Mouse (Mus musculus): ENCODE results near the gene Armc6. TPM values are rescaled to one million over a fixed set of nuclear protein-coding genes. Genes with fewer than 3 reads are reported as not detected.
"Not testable (repeated sequence)": the region's sequence is repeated elsewhere in the genome, so short reads cannot be mapped to it uniquely, and the experiment has no call there.

Gene Armc6
- polyA plus RNA-seq, 3 experiments from 2014 or later = 6.0 to 9.0 (median 6.4) TPM

DNA sequence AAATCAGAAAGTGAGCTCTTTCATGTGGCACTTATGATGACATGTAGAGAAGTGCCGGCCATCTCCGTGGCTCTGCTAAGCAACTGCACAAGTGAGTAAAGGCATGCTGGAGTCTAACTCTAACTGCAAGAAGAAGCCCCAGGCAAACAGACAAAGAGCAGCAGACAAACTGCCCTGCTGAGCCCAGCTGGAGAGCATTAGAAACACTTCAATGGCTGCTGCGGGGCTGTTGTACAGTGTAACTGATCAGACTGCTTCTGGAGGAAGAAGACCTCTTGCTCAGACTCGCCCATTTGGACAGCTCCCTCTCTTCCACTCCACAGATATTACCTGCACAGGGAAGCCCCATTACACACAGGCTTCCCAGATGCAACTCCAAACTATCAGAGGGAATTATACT is 6.3 kb downstream of the Armc6 start:
- ATAC-seq = no peak

DNA sequence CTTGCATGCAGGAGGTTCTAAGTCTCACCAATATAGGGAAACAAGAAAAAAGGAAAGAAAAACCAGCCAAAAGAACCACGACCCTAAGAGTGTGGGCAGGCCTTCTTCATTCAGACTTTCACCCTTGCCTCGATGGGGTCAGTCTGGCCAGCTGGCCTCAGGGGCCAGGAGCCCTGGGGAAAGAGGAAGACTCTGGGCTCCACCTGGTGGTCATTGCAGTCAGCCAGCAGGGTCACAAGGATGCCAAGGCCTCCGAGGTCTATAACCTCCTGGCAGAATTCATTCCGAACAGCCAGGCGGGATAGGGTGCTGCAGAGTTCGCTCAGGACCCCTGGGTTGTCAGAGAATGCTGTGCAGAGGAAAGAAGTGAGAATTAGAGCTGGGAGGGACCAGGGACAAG is 10.9 kb downstream of the Armc6 start:
- no peak for ATAC-seq

DNA sequence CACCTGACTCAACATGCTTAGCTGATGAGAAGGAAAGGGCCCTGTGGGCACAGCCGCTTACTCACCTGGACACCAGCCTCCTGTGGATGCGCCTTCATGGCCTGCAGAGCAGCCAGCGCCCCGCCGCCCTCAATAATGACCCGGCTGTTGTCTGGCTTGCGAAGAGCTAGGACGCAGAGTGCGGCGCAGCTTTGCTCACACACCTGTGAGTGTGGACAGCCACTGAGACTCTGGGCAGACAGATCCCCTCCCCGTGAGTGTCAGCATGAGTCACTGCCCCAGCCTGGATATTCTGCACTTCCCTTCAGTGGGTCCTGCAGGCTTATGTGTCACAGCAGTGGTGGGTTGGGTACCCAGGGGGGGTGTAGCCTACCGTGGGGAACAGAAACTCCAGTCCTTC is 12.2 kb downstream of the Armc6 start:
- ATAC-seq = no peak

DNA sequence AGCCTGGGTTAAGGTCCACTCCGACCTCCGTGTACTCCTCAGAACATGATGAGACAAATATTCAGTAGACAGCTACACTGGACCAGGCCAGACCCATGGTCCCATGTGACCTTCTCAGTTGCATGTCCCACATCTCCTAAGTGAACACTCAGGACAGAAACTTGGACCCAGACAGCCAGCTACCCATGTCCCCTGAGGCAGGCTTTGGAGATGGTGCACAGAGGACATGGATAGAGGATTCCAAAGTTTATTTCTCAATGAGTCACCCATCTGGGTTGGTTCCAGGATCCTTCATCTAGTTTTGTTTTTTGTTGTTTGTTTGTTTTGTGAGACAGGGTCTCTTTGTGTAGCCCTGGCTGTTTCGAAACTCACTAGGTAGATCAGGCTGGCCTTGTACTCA is 13.4 kb downstream of the Armc6 start:
- ATAC-seq = no peak

DNA sequence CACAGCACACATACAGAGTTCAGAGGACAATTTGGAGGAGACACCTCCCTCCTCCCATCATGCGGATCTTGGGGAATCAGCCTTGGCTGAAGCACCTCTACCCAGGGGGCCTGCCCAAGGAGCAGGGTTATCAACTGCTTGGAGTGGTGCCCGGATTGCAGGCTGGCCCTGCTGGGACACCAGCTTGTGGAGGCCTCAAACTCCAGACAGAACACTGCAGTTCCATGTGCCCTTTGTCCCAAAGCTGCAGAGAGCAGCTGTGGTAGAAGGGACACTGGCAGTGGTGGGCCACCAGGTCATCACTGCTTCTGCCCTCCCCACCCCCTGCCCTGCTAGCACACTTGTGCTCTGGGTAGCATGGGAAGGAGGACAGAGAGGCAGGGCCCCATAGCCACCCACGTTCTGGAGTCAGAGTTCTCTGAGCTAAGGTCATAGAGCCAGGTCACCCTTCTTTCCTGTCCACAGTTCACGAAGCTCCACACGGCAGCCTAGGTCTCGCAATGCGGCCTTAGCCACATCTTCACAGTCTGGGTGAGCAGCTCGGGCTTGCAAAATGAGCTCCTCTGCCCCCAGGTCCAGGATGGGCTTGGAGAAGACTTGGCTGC is 13.9 kb downstream of the Armc6 start:
- ATAC-seq = no peak

DNA sequence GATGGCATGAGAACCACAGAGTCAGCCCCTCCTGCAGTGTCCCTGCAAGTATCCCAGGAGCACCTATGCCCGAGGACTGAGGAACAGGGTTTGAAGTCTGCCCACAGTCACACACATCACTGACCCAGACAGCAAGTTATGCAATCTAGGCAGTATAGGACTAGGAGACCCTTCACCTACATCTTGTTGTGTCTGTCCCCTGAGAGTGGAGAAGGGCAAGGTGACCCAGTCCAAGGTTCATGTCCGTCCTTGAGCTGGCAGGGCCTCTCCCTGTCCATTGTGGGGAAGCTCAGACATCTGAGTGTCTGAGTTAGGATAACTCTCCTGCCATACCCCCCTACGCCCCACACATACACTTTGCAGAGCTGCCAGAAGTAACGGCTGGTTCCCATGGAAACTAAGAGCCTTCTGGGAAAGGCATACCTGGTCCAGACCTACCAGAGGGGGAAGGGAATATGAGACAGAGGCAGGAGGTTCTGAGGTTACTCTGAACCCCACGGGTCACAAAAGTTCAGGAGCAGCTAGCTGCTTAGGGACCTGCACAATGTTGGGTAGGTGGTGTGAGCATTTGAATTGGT is 15.1 kb downstream of the Armc6 start:
- ATAC-seq = no peak

DNA sequence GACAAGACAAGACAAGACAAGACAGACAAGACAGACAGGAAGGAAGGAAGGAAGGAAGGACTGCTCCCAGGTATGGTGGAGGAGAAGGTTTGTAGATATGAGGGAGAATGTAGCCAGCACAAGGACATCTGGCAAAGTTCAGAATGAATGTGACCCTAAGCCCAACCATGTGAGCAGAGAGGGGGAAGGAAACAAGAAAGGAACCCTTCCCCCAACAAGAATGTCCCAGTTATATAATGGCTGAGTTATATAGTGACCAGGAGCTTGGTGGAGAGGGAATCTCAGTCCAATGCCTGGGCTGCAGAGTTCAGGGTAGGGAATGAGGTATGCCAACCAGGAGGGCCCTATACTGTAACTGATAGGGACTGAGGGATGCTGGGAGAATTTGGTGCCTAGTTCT is 16.8 kb downstream of the Armc6 start:
- ATAC-seq = no peak

DNA sequence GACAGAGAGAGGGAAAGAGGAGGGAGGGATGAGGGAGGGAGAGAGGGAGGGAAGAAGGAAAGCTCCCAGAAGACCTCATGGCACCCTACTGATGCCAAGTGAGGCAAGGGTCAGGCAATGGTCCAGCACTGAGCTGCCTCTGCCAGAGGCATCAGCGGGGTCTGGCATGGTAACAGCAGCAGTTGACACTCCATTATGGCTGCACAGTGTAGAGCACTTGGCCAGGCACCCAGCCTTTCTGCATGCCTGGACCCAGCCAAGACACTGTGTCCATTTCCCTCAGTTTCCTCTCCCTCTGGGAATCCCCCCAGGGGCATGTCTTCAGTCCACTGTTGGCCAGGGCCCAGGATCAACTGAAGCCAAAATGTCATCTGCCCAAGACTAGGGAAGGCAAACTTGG is 17.7 kb downstream of the Armc6 start:
- ATAC-seq = no peak

DNA sequence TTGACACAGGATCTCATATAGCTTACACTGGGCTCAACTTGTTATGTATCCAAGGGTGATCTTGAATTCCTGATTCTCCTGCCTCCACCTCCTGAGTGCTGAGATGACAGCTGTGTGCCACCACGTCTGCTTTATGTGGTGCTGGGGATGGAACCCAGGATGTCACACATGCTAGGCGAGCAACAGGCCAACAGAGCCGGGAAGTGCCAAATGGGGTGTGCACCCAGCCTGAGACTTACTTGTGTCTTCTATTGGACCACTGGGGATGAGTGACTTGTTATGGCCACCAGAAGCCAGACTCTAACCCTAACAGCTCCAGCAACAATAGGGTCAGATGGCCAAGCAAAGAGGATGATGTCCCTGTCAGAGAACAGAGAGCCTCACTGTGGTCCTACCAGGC is 18.1 kb downstream of the Armc6 start:
- not testable (repeated sequence) for ATAC-seq

DNA sequence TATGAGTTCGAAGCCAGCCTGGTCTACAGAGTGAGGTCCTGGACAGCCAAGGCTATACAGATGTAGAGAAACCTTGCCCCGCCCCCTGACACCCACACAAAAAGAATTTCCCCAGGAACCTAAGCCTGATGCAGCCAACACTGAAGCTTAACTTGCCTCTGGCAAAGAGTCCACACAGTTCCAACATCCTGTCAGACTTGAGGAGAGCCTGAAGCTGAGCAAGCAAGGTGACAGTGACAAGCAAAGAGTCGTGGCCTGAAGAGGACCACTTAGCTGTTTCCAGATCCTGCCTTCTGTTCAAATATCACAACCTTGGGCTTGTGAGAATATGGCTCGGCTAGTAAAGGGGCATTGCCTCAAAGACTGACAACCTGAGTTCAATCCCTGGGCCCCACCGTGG is 19.2 kb downstream of the Armc6 start:
- ATAC-seq = no peak

DNA sequence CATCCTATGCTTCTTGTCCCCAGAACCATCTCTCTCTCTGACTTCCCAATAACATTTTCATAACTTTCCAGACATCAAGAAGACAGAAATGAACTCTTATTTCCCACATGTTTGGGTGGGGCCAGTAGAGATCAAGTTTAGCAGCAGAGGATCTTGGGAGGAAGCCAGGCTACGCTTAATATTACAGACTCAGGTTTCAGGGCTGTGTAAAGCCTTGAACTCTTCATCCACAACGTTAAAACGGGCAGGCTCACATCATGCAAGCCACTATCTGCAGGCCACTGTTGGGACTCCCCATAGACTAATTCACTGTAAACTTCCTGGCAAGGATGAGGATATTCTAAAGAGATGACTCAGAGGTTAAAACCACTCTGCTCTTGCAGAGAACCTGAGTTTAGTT is 19.9 kb downstream of the Armc6 start:
- ATAC-seq = no peak

DNA sequence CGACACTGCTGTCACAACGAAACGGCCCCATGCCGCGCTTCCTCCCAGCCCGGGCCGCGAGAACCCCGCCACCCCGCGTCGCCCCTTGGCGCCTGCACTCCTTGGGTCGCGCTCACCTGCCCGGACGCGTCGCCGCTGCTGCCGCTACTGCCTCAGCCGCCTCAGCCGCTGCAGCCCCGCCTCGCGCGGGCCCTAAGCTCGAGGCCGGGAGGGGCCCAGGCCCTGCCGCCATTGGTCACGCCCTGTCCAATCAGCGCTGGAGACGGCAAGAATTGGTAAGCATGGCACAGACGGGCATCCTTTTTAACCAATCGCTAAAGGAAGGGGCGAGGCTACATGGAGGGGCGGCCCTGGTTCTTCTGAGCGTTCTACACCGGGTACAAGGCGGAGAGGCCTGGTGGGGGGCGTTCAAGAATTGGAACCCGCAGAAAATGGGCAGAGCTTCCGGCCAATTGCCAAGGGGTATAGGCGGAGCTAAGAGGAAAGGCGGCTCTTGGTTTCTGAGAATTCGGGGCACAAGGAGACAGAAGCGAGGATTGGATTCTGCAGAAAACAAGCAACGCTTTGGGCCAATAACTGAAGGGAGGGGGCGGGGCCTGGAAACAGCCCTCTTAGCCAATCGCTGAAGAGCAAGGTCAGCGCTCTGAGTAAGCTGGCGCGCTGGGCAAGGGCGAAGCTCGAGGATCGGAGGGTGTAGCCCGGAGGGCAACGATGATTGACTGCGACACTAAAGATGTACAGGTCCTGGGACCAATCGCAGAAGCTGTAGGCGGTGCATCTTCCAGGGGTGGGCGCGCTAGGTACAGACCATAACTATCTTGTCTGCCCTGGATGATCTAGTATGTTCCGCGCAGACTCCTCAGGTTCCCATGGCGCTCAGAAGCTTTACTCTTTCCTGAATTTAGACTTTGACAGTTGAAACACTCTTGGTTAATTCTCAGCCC is 21.9 kb downstream of the Armc6 start, which contains the start of gene Slc25a42:
Gene Slc25a42, minus strand, starts transcription at position 194 of the 944 bp plus-strand sequence.
- ATAC-seq = peak; percentile 87

DNA sequence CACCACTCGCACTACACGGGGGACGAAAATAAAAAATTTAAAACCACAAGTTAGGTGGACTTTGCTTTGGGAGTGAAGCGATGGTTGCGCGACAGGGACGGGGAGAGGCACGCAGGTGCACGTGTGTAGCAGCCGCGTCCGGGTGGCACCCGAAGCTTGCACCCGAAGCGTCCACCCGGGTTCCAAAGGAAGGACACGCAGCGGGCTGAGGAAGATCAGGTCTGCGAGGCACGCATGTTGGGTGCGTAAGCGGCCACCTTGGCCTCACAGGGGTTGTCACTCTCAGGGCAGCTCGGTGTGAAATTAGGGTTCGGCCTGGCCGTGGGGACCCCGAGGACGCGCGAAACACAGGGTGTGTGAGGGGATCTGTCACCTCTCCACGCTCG is 22.5 kb downstream of the Armc6 start:
- no peak for ATAC-seq

DNA sequence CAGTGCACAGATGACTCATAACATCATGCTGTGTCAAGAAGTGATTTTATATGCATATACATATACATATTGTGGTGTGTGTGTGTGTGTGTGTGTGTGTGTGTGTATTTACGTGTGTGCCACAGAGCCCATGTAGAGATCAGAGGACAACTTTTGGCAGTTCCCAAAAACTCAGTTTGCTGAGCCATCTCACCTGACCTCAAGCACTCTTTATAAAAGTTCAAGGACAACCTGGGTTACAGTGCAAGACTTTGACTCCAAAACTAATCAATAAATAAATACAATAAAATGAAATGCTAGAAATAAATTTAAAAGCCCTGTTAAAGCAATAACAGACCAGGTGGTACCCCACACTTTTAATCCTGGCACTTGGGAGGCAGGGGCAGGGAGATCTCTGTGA is 23.0 kb downstream of the Armc6 start:
- ATAC-seq = no peak

DNA sequence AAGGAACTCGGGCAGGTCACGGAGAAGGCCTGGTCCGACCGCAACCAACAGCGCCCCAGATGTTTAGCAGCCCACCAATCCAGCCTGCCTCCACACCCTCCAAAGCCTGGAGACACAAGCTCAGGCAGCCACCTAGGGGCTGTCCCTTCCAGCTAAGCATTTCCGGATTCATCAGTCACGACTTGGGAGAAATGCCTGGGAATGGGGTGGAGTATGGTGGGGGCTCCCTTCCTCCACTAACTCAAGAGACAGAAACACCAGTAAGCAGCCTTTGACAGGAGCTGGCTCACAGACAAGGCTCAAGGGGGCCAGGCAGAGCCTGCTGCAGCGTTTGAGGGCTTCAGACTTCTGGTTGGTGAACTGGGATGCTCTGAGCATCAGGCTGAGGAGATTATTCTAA is 23.7 kb downstream of the Armc6 start:
- ATAC-seq = no peak

DNA sequence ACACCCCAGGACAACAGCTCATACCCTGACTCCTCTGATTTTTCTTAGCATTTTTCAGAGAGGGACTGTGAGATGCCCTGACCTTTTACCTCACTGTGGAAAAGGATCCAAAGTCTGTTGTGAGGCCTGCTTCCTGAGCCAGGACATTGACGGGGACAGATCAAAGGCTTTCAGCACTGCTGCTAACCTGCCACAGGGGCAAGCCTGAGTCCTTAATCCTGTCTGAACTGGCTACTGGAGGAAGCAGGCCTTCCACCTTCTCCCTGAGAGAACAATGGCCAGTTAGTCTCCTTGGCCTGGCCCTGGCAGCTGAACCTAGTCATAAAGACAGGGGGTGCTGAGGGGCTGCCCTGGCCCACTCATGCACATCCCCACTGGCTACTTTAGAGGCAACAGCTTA is 26.1 kb downstream of the Armc6 start:
- ATAC-seq = no peak

DNA sequence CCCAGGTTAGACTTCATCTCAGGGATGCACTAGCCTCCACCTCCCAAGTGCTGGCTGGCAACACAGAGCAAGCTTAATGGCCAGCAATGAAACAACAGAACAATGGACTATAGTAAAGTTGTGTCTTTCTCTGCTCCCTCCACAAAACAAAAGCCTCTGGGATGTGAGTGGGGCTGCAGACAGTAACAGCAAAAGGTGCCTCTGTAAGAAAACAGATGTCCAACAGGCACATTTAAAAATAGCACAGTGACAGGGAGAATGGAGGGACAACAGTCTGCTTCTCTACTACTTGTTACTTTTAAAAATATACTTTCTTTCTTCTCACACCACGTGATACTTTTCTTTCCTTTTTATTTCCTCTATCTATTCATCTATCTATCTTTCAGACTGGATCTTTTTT is 29.5 kb downstream of the Armc6 start:
- no peak for ATAC-seq

DNA sequence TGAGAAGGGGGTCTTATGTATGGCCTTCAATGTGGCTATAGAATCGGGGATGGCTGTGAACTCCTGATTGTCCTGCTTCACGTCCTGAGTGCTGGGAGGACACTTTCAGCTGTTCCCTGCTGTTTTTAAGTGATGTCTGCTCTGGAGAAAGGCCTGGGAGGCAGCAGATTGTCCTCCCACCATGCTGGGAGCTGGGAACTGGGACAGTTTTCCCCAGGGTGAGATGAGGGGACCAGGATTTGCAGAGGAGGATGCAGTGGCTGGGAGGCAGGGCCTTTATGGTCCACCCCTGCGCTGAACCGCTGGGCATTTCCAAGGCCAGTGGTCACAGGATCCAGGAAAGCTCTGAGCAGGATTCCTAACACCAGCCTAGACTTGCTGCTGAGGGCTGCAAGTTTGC is 31.2 kb downstream of the Armc6 start:
- no peak for ATAC-seq

DNA sequence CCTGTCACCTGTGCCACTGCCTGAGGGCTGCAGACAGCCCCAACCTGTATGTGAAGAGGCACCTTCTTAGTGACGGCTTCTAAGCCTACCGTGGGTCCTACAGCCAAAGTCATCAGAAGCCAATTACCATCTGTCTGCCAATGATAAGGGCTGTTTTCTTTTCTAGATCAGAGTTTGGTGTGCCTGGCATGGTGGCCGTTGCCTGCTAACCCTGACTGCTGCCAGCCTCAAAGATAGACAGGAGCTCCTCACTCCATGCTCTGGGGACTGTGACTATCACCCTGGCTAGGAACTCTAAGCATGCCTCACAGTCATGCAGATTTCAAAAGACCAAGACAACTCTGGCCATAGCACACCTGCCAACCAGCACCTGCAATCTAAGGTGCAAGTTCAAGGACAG is 32.8 kb downstream of the Armc6 start:
- no peak for ATAC-seq

DNA sequence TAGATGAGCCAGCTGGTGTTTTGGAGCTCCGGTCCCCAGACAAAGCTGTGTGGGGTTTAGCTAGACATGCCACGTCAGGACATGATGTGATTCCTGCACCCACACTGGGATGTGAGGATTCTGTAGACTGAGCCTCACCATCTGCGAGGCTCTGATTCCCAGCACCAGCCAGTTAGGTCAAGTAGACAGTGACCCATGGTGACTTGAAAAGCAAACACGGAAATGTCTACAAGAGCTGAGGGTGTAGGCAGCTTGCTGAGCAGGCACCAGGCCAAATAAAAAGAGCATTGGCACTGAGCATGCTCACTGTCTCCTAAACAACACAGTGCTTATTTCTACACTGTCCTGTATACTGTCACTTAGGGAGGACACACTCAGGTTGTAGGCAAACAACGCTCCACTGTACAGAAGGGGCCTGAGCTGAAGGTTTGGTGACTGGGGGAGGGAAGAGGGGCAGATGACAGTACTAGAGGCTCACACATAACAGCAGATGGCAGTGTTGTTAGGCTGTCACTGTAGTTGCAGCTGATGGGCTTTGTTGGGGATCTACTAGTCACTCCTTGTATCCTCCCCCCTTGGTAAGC is 34.1 kb downstream of the Armc6 start:
- ATAC-seq = no peak

DNA sequence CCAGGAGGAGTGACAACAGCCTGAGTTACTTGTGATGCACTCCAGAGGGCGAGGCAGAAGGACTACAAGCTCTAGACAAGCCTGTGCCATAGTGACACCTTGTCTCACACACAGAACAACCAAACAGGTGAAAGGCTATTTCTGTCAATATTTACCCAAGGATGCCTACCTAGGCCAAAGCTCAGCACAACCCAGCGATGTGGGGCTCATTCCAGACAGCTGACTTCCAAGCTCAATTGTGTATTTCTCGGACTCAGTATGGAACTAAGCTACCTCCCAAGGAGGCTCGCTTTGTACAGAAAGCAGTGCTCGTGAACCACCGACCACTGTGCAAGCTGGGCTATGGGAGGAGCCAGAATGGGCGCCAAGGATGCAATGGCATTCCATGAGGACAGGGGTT is 36.7 kb downstream of the Armc6 start:
- no peak for ATAC-seq

DNA sequence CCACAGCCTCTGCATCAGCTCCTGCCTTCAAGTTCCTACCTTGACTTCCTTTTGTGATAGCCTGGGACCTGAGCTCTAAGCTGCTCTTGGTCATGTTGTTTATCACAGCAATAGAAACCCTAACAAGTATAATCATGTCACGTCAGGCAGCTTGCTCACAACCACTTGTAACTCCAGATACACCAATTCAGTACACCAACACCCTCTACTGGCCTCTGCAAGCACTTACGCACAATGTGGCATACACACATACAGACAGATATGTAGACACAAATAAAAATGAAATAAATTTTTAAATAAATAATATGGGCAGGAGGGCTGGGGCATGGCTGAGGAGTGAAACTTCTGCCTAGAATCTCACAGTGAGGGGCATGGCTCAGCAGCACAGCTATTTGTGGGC is 38.5 kb downstream of the Armc6 start:
- no peak for ATAC-seq

DNA sequence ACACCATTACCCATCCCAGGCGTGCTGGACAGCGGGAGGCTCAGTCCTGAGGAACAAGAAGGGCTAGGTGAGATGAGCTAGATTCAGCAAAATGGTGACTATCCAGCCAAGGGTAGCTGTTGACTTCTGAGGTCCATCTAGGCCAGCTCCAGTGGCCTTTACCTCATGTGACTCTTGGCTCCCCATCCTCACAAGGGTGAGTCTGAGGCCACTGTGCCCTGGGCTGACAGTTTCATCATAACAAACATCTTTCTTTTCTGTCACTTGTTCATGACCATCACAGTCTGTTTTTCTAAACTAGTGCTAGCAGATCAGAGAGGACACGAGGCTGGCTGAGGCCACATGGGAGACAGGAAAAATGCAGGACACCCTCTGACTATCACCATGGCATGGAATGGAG is 40.1 kb downstream of the Armc6 start:
- ATAC-seq = no peak

DNA sequence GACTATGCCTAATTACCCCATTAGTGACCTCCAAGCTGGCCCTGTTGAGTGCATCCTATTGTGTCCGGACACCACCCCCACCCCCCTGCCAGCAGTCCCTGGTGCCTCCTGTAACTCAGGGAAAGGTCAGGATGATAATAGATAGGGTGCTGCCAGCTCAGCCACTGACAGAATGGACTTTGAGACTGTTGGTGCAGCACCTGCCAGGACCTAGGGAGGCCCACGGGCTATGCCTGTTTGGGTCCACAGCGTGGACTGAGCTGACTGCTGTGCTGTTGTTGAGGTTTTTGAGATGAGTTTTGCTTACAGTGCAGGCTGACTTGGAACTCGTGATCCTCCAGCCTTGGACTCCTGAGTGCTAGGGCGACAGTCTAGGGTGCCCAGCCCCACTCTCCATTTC is 41.0 kb downstream of the Armc6 start:
- no peak for ATAC-seq

All from inflammation-experienced regulatory T-cells, adult 6 months (primary cell).